In genomic region chr2:180891835-180892323, GRCm38 (mm10) we compare ENCODE assay signal across 18 mouse cellular contexts. TPM values are rescaled to one million over a fixed set of nuclear protein-coding genes. Genes with fewer than 3 reads are reported as not detected.
DNase-seq lines count a peak whose midpoint lies in the region; ATAC-seq and TF ChIP-seq lines count a peak whose summit lies in the region.
"Had no signal": no experiment of that assay in that cellular context is flagged by ENCODE, and none has a peak within 500 bp of the region (broad histone marks: within the 10 kb centered on the region; RNA-seq: fewer than 3 reads in every experiment).

No protein-coding gene starts in this region.

- 4% methylated on average over 9 of the region's 9 CpGs for WGBS in forebrain, embryonic 12.5 days
- 11% methylated on average over 9 of the region's 9 CpGs for WGBS in hindbrain, postnatal 0 days
- WGBS in neural tube, embryonic 14.5 days = 5% methylated on average over 9 of the region's 9 CpGs
- WGBS in stomach, postnatal 0 days = 11% methylated on average over 9 of the region's 9 CpGs

- TF ChIP-seq EP300 in stomach, postnatal 0 days (optimal IDR thresholded peaks at IDR 0.05) = no peak

- peaks cover 32% of the 10 kb centered on the region; the same call in 1 of the 2 replicates for H3K27me3 ChIP-seq in forebrain, embryonic 12.5 days
- H3K27me3 ChIP-seq in hindbrain, postnatal 0 days (ENCODE audit: insufficient read depth, low read length) = peaks cover 13% of the 10 kb centered on the region; the same call in 1 of the 2 replicates
- H3K27me3 ChIP-seq in neural tube, embryonic 14.5 days (ENCODE audit: control insufficient read depth, insufficient read depth, low read length) = no peaks in the 10 kb centered on the region; the same call in 1 of the 2 replicates
- H3K27me3 ChIP-seq in stomach, postnatal 0 days (ENCODE audit: control insufficient read depth, insufficient read depth, low read length) = peaks cover 40% of the 10 kb centered on the region; the same call in 1 of the 2 replicates

- TF ChIP-seq CTCF in layer of hippocampus, adult 2 months (conservative IDR thresholded peaks at IDR 0.05) = no peak
- no peak for TF ChIP-seq CTCF in hindbrain, postnatal 0 days (IDR thresholded peaks at IDR 0.05; ENCODE audit: low read depth)
- TF ChIP-seq CTCF in stomach, postnatal 0 days (IDR thresholded peaks at IDR 0.05; ENCODE audit: low read depth) = no peak

- H3K9ac ChIP-seq in forebrain, embryonic 12.5 days = peak overlapping the region; percentile 97
- peak overlapping the region; percentile 91 for H3K9ac ChIP-seq in hindbrain, postnatal 0 days (replicated peaks; ENCODE audit: low read length)
- H3K9ac ChIP-seq in neural tube, embryonic 14.5 days (replicated peaks; ENCODE audit: low read depth, low read length) = peak overlapping the region; percentile 98
- H3K9ac ChIP-seq in stomach, postnatal 0 days (ENCODE audit: low read length) = no peak overlapping the region
- H3K9ac ChIP-seq: embryonic facial prominence, embryonic 15.5 days; liver, embryonic 14.5 days had no signal

- H3K27ac ChIP-seq in layer of hippocampus, adult 2 months = peak overlapping the region; percentile 99
- peak overlapping the region; percentile 99 for H3K27ac ChIP-seq in forebrain, embryonic 12.5 days
- peak overlapping the region; percentile 98 for H3K27ac ChIP-seq in hindbrain, postnatal 0 days
- H3K27ac ChIP-seq in neural tube, embryonic 14.5 days (ENCODE audit: low read depth, low read length) = peak overlapping the region; percentile 99
- no peak overlapping the region for H3K27ac ChIP-seq in stomach, postnatal 0 days (replicated peaks)
- H3K27ac ChIP-seq: embryonic facial prominence, embryonic 15.5 days; liver, embryonic 14.5 days; macrophage had no signal

- peaks cover 77% of the 10 kb centered on the region for H3K4me1 ChIP-seq in forebrain, embryonic 12.5 days
- peaks cover 8% of the 10 kb centered on the region; the same call in 1 of the 2 replicates for H3K4me1 ChIP-seq in hindbrain, postnatal 0 days (ENCODE audit: insufficient read depth, low read length)
- peaks cover 51% of the 10 kb centered on the region; the same call in 1 of the 2 replicates for H3K4me1 ChIP-seq in neural tube, embryonic 14.5 days (ENCODE audit: control insufficient read depth, insufficient read depth, low read length)
- peaks cover 8% of the 10 kb centered on the region; the same call in 1 of the 2 replicates for H3K4me1 ChIP-seq in stomach, postnatal 0 days (replicated peaks; ENCODE audit: control insufficient read depth, insufficient read depth)

- H3K4me2 ChIP-seq in forebrain, embryonic 12.5 days = peak overlapping the region; percentile 68
- peak overlapping the region; percentile 69 for H3K4me2 ChIP-seq in hindbrain, postnatal 0 days (ENCODE audit: low read depth, low read length)
- peak overlapping the region; percentile 51 for H3K4me2 ChIP-seq in neural tube, embryonic 14.5 days (ENCODE audit: low read depth, low read length)
- no peak overlapping the region for H3K4me2 ChIP-seq in stomach, postnatal 0 days (replicated peaks; ENCODE audit: low read depth)

- ATAC-seq in forebrain, embryonic 12.5 days (ENCODE audit: low FRiP score) = no peak
- no peak for ATAC-seq in hindbrain, postnatal 0 days
- ATAC-seq in neural tube, embryonic 14.5 days (ENCODE audit: low read depth) = no peak
- no peak for ATAC-seq in stomach, postnatal 0 days (ENCODE audit: low FRiP score, low TSS enrichment)

- no peak for DNase-seq in layer of hippocampus, adult 2 months (ENCODE audit: low spot score in 2 of 2)
- no peak for DNase-seq in layer of hippocampus, adult 18-20 months (ENCODE audit: low spot score in 2 of 2)
- no peak for DNase-seq in hindbrain, postnatal 0 days (ENCODE audit: low spot score)
- DNase-seq in stomach, postnatal 0 days (ENCODE audit: low spot score) = no peak
- no peak for DNase-seq in lung, postnatal 36 days
- no peak for DNase-seq in heart, adult 8-10 months (ENCODE audit: low spot score)
- DNase-seq: B cell, adult 2 months; gastrocnemius, postnatal 25 days; heart, postnatal 10 days; kidney, adult 9 months; thymus, postnatal 14 days had no signal

- no peaks in the 10 kb centered on the region for H3K36me3 ChIP-seq in forebrain, embryonic 12.5 days (replicated peaks)
- H3K36me3 ChIP-seq in hindbrain, postnatal 0 days (ENCODE audit: insufficient read depth, low read length) = no peaks in the 10 kb centered on the region
- 0 out of 2 replicates have a peak, but pooled peaks cover 4% of the 10 kb centered on the region for H3K36me3 ChIP-seq in neural tube, embryonic 14.5 days (ENCODE audit: control insufficient read depth, insufficient read depth, low read length)
- no peaks in the 10 kb centered on the region for H3K36me3 ChIP-seq in stomach, postnatal 0 days (ENCODE audit: control insufficient read depth, insufficient read depth, low read length)
- H3K36me3 ChIP-seq: embryonic facial prominence, embryonic 15.5 days had no signal

- H3K4me3 ChIP-seq in layer of hippocampus, adult 2 months = peak overlapping the region; percentile 81
- peak overlapping the region; percentile 90 for H3K4me3 ChIP-seq in forebrain, embryonic 12.5 days (replicated peaks)
- H3K4me3 ChIP-seq in hindbrain, postnatal 0 days (ENCODE audit: low read length) = peak overlapping the region; percentile 67
- H3K4me3 ChIP-seq in neural tube, embryonic 14.5 days (ENCODE audit: low read depth, low read length) = peak overlapping the region; percentile 79
- no peak overlapping the region for H3K4me3 ChIP-seq in stomach, postnatal 0 days (ENCODE audit: low read depth, low read length)

- no peaks in the 10 kb centered on the region for H3K9me3 ChIP-seq in forebrain, embryonic 12.5 days
- H3K9me3 ChIP-seq in hindbrain, postnatal 0 days (ENCODE audit: low read length) = no peaks in the 10 kb centered on the region
- no peaks in the 10 kb centered on the region for H3K9me3 ChIP-seq in neural tube, embryonic 14.5 days (ENCODE audit: control insufficient read depth, low read length)
- H3K9me3 ChIP-seq in stomach, postnatal 0 days (ENCODE audit: control insufficient read depth, low read length) = no peaks in the 10 kb centered on the region
- H3K9me3 ChIP-seq: embryonic facial prominence, embryonic 15.5 days had no signal

RNA-seq across cellular contexts. Expression of gene Ythdf1, which starts 28.9 kb away (rescaled TPM):
- 10 to 100 TPM; 54.1 to 54.2 TPM for total RNA-seq in layer of hippocampus, adult 2 months (2021)
- 10 to 100 TPM; 50.9 to 55.6 TPM for total RNA-seq in layer of hippocampus, adult 18-20 months (2021)
- polyA plus RNA-seq in forebrain, embryonic 12.5 days (2016; fragmentation: Nextera tagmentation; extraction: Ambion mirVana) = 62.6 and 64.5 TPM in 2 replicates
- total RNA-seq in hindbrain, postnatal 0 days (2014; rRNA removed) = 32.9 and 51.8 TPM in 2 replicates
- polyA plus RNA-seq in hindbrain, postnatal 0 days (2015; fragmentation: Nextera tagmentation; extraction: Ambion mirVana) = 49.8 and 52.9 TPM in 2 replicates
- 49.2 and 61.0 TPM in 2 replicates for polyA plus RNA-seq in neural tube, embryonic 14.5 days (2014; fragmentation: Nextera tagmentation; extraction: Ambion mirVana)
- 26.2 and 27.6 TPM in 2 replicates for polyA plus RNA-seq in stomach, postnatal 0 days (2015; fragmentation: Nextera tagmentation; extraction: Ambion mirVana)
- total RNA-seq in heart, adult 8-10 months (2022) = 10 to 100 TPM; 28.5 to 31.4 (median 30.5) TPM

RNA-seq across cellular contexts. Expression of gene Birc7, which starts 36.9 kb away (rescaled TPM):
- not detected for total RNA-seq in layer of hippocampus, adult 2 months (2021)
- total RNA-seq in layer of hippocampus, adult 18-20 months (2021) = under 1 TPM; 0.27 to 0.28 TPM
- 0.11 and 0.41 TPM in 2 replicates for polyA plus RNA-seq in forebrain, embryonic 12.5 days (2016; fragmentation: Nextera tagmentation; extraction: Ambion mirVana)
- total RNA-seq in hindbrain, postnatal 0 days (2014; rRNA removed) = 0.29 TPM in 1 of 2 replicates, not detected in the other
- 0.40 TPM in 2 replicates for polyA plus RNA-seq in hindbrain, postnatal 0 days (2015; fragmentation: Nextera tagmentation; extraction: Ambion mirVana)
- polyA plus RNA-seq in neural tube, embryonic 14.5 days (2014; fragmentation: Nextera tagmentation; extraction: Ambion mirVana) = 0.15 and 0.31 TPM in 2 replicates
- polyA plus RNA-seq in stomach, postnatal 0 days (2015; fragmentation: Nextera tagmentation; extraction: Ambion mirVana) = 0.06 and 0.11 TPM in 2 replicates
- total RNA-seq in heart, adult 8-10 months (2022) = not detected
- total RNA-seq: gastrocnemius, postnatal 25 days; heart, postnatal 10 days; left cerebral cortex, adult 18-20 months; neutrophil, adult 5-6 weeks had no signal
- polyA plus RNA-seq: embryonic facial prominence, embryonic 15.5 days; liver, embryonic 14.5 days; macrophage had no signal
